Mouse (Mus musculus): ENCODE measurements around the gene Oas2.

The Oas2 gene

GRCm38 (mm10) chr5:120732740-120733139 lies 16.9 kb downstream of the Oas2 start:
- DNase-seq (ENCODE audit: low read depth, low spot score) = peak; percentile 95

GRCm38 (mm10) chr5:120729319-120729718 lies 20.3 kb downstream of the Oas2 start:
- DNase-seq (ENCODE audit: low read depth, low spot score) = no peak

- peak; percentile 85 for DNase-seq (ENCODE audit: low read depth, low spot score)
Measured at GRCm38 (mm10) chr5:120725811-120726455, 23.7 kb downstream of the Oas2 start.

GRCm38 (mm10) chr5:120721005-120721404 lies 28.6 kb downstream of the Oas2 start:
- peak; percentile 80 for DNase-seq (ENCODE audit: low read depth, low spot score)

GRCm38 (mm10) chr5:120718600-120719378 lies 30.9 kb downstream of the Oas2 start:
- DNase-seq (ENCODE audit: low read depth, low spot score) = peak; percentile 68

- no peak for DNase-seq (ENCODE audit: low read depth, low spot score)
Measured at GRCm38 (mm10) chr5:120717136-120717535, 32.5 kb downstream of the Oas2 start.

GRCm38 (mm10) chr5:120714314-120714713 lies 35.3 kb downstream of the Oas2 start:
- peak; percentile 76 for DNase-seq (ENCODE audit: low read depth, low spot score)

- no peak for DNase-seq (ENCODE audit: low read depth, low spot score)
Measured at GRCm38 (mm10) chr5:120712721-120713120, 36.9 kb downstream of the Oas2 start.

GRCm38 (mm10) chr5:120711827-120712226 lies 37.8 kb downstream of the Oas2 start, which contains the start of gene Dtx1:
Gene Dtx1, minus strand, starts transcription at chr5:120711927.
- DNase-seq (ENCODE audit: low read depth, low spot score) = no peak

GRCm38 (mm10) chr5:120711416-120711815 lies 38.2 kb downstream of the Oas2 start:
- DNase-seq (ENCODE audit: low read depth, low spot score) = peak; percentile 34

- no peak for DNase-seq (ENCODE audit: low read depth, low spot score)
Measured at GRCm38 (mm10) chr5:120710826-120711248, 38.8 kb downstream of the Oas2 start.

- DNase-seq (ENCODE audit: low read depth, low spot score) = no peak
Measured at GRCm38 (mm10) chr5:120710161-120710825, 39.4 kb downstream of the Oas2 start.

GRCm38 (mm10) chr5:120706976-120707375 lies 42.7 kb downstream of the Oas2 start:
- DNase-seq (ENCODE audit: low read depth, low spot score) = peak; percentile 61

- peak; percentile 39 for DNase-seq (ENCODE audit: low read depth, low spot score)
Measured at GRCm38 (mm10) chr5:120706541-120706940, 43.1 kb downstream of the Oas2 start.

GRCm38 (mm10) chr5:120704421-120704820 lies 45.2 kb downstream of the Oas2 start:
- no peak for DNase-seq (ENCODE audit: low read depth, low spot score)

- DNase-seq (ENCODE audit: low read depth, low spot score) = no peak
Measured at GRCm38 (mm10) chr5:120703660-120704059, 46.0 kb downstream of the Oas2 start.

GRCm38 (mm10) chr5:120702969-120703368 lies 46.7 kb downstream of the Oas2 start:
- no peak for DNase-seq (ENCODE audit: low read depth, low spot score)

GRCm38 (mm10) chr5:120702421-120702820 lies 47.2 kb downstream of the Oas2 start:
- DNase-seq (ENCODE audit: low read depth, low spot score) = no peak

- peak; percentile 60 for DNase-seq (ENCODE audit: low read depth, low spot score)
Measured at GRCm38 (mm10) chr5:120700996-120701790, 48.5 kb downstream of the Oas2 start.

GRCm38 (mm10) chr5:120698801-120699391 lies 50.8 kb downstream of the Oas2 start:
- no peak for DNase-seq (ENCODE audit: low read depth, low spot score)

- DNase-seq (ENCODE audit: low read depth, low spot score) = peak; percentile 60
Measured at GRCm38 (mm10) chr5:120698181-120698580, 51.5 kb downstream of the Oas2 start.

Data from R1 (cell line).